Mouse (Mus musculus): ENCODE results near the gene Ffar4.

Ffar4 gene

GRCm38 (mm10) chr19:38096858-38097758, at the start of gene Ffar4:
TSS of gene Ffar4 (plus strand) at chr19:38097071.
- ATAC-seq (ENCODE audit: low TSS enrichment): no peak

- no peak for ATAC-seq (ENCODE audit: low TSS enrichment)
Observed at GRCm38 (mm10) chr19:38049686-38050085, 47.2 kb upstream of the Ffar4 start.

- ATAC-seq (ENCODE audit: low TSS enrichment): peak; percentile 60
Observed at GRCm38 (mm10) chr19:38053227-38054041, 43.4 kb upstream of the Ffar4 start.

DNA sequence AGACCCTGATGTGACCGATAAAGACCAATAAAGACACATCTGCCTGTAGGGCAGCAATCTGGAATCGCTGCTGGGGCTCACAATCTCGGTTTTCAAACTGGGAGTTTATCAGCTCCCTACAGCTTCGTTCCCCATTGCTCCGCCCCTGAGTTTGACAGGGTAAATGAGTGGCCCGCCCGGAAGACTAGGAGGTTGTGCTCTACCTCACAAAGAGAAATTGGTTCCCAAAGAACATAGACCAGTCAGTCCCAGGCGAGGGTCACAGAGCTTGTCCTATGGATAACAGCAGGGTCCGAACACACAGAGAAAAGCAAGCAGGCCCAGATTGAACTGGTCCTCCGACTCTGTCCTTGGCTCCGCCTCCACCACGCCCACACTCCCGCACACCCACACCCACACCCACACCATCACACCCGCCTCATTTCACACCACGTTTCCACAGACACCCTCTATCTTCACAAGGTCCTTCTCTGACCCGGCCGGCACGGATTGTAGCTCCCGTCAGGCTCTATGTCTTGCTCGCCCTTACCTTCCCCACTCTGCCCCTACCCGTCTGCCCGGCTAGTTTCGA, 42.6 kb upstream of the Ffar4 start:
- ATAC-seq (ENCODE audit: low TSS enrichment): peak; percentile 67

- peak; percentile 95 for ATAC-seq (ENCODE audit: low TSS enrichment)
Observed at GRCm38 (mm10) chr19:38054720-38055192, 42.1 kb upstream of the Ffar4 start, which contains the start of gene Cep55. TSS of gene Cep55 (plus strand) at chr19:38055011.

DNA sequence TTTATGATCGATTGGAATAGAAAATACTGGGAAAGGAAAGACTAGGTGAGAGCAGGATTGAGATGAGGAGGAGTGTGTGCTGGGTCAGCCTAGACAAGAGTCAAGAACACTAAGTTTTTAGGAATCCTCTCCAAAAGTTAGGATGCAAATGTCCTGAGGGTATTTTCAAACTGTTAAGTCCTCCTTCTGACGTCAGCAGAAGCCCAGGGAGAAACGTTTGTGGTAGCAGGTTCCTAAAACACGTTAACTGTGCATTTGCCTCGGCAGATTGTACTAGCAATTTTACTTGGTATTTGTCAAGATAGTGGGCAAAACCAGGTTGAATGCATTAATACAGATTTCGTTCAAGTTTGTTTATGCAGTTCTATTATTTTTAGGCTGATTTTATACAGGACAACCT, 41.1 kb upstream of the Ffar4 start:
- no peak for ATAC-seq (ENCODE audit: low TSS enrichment)

DNA sequence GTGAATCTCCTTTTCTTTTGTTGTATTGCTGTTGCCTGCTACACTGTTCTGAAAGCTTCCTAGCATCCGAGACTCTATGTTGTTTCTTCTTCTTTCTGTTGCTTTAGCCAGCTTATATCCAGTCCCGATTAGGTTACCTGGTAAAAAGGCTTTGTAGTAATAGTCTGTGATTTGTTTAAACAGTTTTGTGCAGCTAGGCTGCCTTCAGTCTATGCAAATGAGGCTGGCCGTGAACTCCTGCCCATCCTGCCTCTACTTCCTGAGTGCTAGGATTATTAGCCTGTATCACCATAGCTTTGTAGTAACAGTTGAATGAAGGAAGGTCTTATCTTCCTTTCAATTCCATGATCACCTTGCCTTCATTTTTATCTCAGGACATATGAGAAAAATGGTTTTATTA, 40.6 kb upstream of the Ffar4 start:
- ATAC-seq (ENCODE audit: low TSS enrichment): no peak

DNA sequence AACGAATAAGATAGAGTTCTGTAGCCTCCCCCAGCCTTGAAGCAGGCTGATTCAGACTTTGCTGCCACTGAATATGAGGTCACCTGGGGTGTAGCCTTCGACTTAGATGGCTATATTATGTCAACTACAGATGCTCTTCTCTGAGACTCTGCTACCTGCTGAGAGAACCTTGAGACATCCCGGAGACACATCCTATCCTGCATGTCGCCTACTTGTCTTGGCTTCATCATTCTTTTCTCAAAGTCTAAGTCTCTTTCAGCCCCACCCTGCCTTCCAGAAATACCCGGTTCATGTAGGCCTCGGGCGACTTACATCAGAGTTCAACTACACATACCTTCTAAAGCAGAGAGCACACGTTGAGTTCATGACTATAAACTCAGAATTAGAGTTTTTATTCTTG, 39.9 kb upstream of the Ffar4 start:
- no peak for ATAC-seq (ENCODE audit: low TSS enrichment)

- ATAC-seq (ENCODE audit: low TSS enrichment): no peak
Observed at GRCm38 (mm10) chr19:38063201-38063600, 33.7 kb upstream of the Ffar4 start.

GRCm38 (mm10) chr19:38064051-38064450, 32.8 kb upstream of the Ffar4 start:
- no peak for ATAC-seq (ENCODE audit: low TSS enrichment)

DNA sequence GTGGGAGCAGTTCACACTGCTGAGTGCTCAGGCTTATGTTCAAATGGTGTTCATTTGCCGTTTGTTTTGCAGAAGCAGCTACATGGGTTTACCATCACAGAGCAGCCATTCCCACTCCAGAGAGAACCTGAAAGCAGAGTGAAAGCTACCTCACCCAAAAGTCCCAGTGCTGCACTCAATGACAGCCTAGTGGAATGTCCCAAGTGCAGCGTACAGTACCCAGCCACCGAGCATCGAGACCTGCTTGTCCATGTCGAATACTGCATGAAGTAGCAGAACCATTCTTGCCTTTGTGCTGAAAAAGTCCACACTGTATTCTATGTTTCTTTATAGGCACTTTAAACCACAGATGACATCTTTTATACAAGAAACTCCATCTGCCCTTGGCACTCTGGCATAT, 23.6 kb upstream of the Ffar4 start:
- no peak for ATAC-seq (ENCODE audit: low TSS enrichment)

DNA sequence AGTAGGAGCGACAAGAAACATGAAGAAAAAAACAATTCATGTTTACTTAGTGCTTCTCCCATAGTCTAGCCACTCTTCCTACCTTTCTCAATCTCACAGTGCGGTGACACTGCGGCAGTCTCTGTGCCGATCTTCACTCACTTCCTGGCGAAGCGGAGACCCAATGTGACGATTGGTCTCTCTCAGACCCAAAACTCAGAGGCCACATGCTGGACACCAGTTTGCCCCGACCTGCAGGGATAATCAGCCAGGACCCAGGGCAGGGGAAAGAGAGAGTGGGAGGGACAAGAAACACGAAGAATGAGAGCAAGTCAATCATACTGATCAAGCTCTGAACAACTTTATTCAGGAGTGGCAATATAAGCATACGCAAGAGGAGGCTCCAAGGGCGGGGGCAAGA, 21.8 kb upstream of the Ffar4 start:
- no peak for ATAC-seq (ENCODE audit: low TSS enrichment)

- no peak for ATAC-seq (ENCODE audit: low TSS enrichment)
Observed at GRCm38 (mm10) chr19:38076251-38076650, 20.6 kb upstream of the Ffar4 start.

- ATAC-seq (ENCODE audit: low TSS enrichment): no peak
Observed at GRCm38 (mm10) chr19:38077851-38078540, 18.9 kb upstream of the Ffar4 start.

DNA sequence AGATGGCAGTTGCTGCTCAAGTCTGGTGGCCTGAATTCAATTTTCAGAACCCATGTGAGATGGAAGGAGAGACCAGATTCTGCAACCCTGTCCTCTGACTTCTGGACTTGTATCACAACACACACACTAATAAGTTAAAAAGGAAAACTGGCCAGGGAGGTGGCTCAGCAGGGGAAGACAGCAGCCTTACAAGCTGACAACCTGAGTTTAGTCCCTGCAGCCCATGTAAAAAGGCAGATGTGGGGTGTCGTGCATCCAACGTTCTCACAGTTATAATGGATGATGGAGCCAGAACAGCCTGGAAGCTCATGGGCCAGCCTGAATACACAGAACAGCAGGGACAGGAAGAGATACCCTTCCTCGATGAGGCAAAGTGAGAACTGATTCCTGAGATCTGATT, 15.5 kb upstream of the Ffar4 start:
- no peak for ATAC-seq (ENCODE audit: low TSS enrichment)

DNA sequence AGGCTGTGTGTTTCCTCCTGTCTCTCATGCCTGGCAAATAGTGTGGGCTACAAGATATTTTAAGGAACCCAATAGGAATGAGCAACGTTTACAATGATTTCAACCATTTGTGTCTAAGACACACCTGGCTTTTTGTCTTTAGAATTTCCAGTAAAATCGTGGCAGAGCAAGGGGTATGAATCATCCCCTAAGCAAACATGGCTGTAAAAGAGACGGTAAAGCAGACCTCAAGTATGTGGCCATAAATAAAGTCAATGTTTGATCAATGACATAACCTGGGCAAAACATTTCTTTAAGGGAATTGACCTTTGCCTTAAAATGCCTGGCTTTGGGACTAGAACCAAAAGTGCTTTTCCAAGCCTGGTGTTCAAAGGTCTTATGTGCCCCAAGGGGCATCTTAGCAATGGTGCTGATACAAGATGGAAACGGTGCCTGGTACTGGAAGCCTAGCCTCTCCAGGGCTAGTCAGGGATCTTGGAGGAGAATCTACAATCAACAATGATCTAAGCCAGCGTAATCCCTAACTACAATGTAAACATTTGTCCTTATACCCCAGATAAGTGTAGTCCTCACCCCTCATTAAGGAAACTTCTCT, 13.8 kb upstream of the Ffar4 start:
- ATAC-seq (ENCODE audit: low TSS enrichment): no peak

DNA sequence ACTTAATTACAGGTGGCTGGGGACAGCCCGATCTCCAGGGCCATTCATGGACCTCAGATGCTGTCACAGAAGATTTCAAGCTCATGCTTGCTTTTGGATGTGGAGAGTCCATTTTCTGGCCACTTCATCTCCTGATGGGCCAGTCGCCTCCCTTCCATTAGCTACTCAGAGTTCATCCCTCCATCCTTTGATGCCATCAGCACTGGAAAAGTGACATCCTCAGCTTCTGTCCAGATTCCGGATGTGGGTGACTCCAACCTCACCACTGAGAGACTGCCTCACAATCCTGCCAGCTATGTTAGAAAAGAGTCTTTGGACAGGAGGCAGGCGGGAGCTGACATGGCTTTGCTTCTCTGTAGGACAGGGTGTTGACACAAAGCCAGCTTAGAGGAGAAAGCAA, 11.0 kb upstream of the Ffar4 start:
- no peak for ATAC-seq (ENCODE audit: low TSS enrichment)

- peak; percentile 90 for ATAC-seq (ENCODE audit: low TSS enrichment)
Observed at GRCm38 (mm10) chr19:38086948-38087551, 9.8 kb upstream of the Ffar4 start.

- no peak for ATAC-seq (ENCODE audit: low TSS enrichment)
Observed at GRCm38 (mm10) chr19:38089358-38089757, 7.5 kb upstream of the Ffar4 start.

DNA sequence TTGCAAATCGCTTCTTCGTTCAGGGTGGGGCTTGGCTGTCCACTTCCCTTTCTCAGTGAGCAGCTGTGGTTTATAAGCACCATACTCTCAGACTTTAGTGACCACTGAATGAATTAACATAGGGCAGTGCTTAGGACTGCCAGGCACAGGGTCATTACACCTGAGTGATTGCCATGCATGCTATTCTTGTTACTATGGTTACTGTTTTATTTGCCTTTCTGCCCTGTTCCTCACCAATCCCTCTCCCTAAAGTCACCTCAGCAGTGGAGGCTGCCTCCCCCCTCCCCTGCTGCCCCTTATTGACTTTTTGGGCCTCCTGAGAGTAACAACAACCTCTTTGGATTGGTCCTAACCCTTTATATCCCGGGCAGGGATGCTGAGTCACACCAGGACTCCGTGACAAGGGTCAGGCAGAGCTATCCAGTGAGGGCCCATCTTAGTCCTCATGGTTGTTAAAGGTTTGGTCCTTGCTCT, 5.3 kb upstream of the Ffar4 start:
- ATAC-seq (ENCODE audit: low TSS enrichment): no peak

DNA sequence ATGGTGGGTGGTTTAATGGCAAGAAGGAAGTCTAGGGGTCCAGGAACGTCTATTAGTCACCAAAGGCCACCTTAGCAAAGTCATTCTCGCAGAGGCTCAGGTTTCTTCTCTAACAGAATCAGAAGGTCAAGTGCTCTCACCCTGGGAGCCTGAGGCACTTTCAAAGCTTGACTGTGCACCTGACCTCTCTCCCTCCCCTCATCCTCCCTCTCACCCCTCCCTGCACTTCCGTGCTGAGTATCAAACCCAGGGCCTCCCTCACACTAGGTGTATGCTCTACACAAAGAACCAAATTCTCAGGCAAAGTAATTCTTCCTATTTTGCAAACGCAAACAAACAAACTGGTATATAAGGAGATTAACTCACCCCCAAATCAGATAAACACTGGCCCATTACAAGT, 640 bp upstream of the Ffar4 start:
- ATAC-seq (ENCODE audit: low TSS enrichment): no peak

All from frontal cortex, adult (tissue).